Mouse (Mus musculus): Measurements from ENCODE around the gene Csn1s2b. TPM values are rescaled to one million over a fixed set of nuclear protein-coding genes. Genes with fewer than 3 reads are reported as not detected.
"Not testable (repeated sequence)": the region's sequence is repeated elsewhere in the genome, so short reads cannot be mapped to it uniquely, and the experiment has no call there.

Gene Csn1s2b
- total RNA-seq (2021), result not detected
- long read RNA-seq, experiment 1, result 0 reads
- long read RNA-seq, experiment 2, result 0 reads

GRCm38 (mm10) chr5:87807782-87808181 is at the start of gene Csn1s2b:
Csn1s2b (plus strand) TSS chr5:87808082.
- no peak for DNase-seq

- DNase-seq, result no peak
Measured at GRCm38 (mm10) chr5:87764546-87764945, 43.3 kb upstream of the Csn1s2b start.

- not testable (repeated sequence) for DNase-seq
Measured at GRCm38 (mm10) chr5:87772151-87772550, 35.7 kb upstream of the Csn1s2b start.

GRCm38 (mm10) chr5:87774267-87774666 is 33.6 kb upstream of the Csn1s2b start, which contains the start of gene Csn1s2a:
Csn1s2a (plus strand) TSS chr5:87774567.
- no peak for DNase-seq

GRCm38 (mm10) chr5:87782731-87783130 is 25.2 kb upstream of the Csn1s2b start:
- DNase-seq, result no peak

GRCm38 (mm10) chr5:87809253-87809652 is 1.4 kb downstream of the Csn1s2b start:
- DNase-seq, result no peak

- no peak for DNase-seq
Measured at GRCm38 (mm10) chr5:87825386-87825785, 17.5 kb downstream of the Csn1s2b start, which contains the start of gene Prr27. Prr27 (plus strand) TSS chr5:87825686.

- no peak for DNase-seq
Measured at GRCm38 (mm10) chr5:87855136-87855716, 47.3 kb downstream of the Csn1s2b start.

GRCm38 (mm10) chr5:87870084-87870483 is 62.2 kb downstream of the Csn1s2b start:
- DNase-seq, result no peak

GRCm38 (mm10) chr5:87871423-87871822 is 63.5 kb downstream of the Csn1s2b start:
- DNase-seq, result no peak

Other genes with a start within 250 kb of the Csn1s2b start
- gene Sult1d1, start 239.1 kb upstream of the Csn1s2b start, total RNA-seq (2021), result under 1 TPM in 1 of 2 experiments, not detected in 1; 0.32 TPM
- gene Sult1e1, start 216.5 kb upstream of the Csn1s2b start, total RNA-seq (2021), result not detected
- not detected for gene Csn1s1, start 141.9 kb upstream of the Csn1s2b start, total RNA-seq (2021)
- gene Csn2, start 108.5 kb upstream of the Csn1s2b start, total RNA-seq (2021), result not detected
- not detected for gene Csn1s2a, start 33.5 kb upstream of the Csn1s2b start, total RNA-seq (2021)
- not detected for gene Prr27, start 17.6 kb downstream of the Csn1s2b start, total RNA-seq (2021)
- gene Odam, start 76.9 kb downstream of the Csn1s2b start, total RNA-seq (2021), result not detected
- gene Csn3, start 117.5 kb downstream of the Csn1s2b start, total RNA-seq (2021), result not detected
- gene 2310003L06Rik, start 161.4 kb downstream of the Csn1s2b start, total RNA-seq (2021), result not detected
- gene Gm28434, start 161.4 kb downstream of the Csn1s2b start, total RNA-seq (2021), result not detected
- gene Cabs1, start 171.4 kb downstream of the Csn1s2b start, total RNA-seq (2021), result not detected
- not detected for gene Smr3a, start 194.5 kb downstream of the Csn1s2b start, total RNA-seq (2021)

All from gastrocnemius, postnatal 10 days (tissue).